Mouse (Mus musculus) E14TG2a.4 (cell line): ENCODE measurements around the gene Hyal1.

Experiments used
- CTCF ChIP-seq: conservative IDR thresholded peaks from 2 replicates; pipeline ENCODE4 v1.5.1; 2014; ENCODE audit warnings: low read length
- NANOG ChIP-seq: IDR thresholded peaks from 2 replicates; pipeline ENCODE4 v1.6.1; 2014; ENCODE audit warnings: borderline replicate concordance, low read length, mixed read lengths
- POU5F1 ChIP-seq: IDR thresholded peaks from 2 replicates; pipeline ENCODE4 v1.6.1; 2014; ENCODE audit warnings: low read length, borderline replicate concordance

DNA sequence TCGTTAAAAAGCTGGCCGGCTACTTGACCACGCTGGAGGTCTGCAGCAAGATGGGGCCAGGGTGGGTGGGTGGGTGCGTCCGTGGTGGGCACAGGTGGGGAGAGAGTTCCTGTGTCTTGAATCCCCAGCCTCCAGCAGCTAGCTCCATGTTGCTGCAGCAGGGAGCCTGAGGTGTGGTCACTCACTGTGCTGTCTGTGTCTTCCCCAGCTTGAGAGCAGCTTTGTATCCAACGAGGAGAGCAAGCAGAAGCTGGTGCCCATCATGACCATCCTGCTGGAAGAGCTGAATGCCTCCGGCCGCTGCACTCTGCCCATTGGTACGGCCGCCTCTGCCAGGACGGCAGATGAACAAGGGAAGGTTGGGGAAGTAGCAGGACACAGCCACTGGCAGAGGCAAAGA is 33.4 kb upstream of the Hyal1 start:
- TF ChIP-seq CTCF: no peak
- no peak for TF ChIP-seq NANOG
- TF ChIP-seq POU5F1: no peak
